Mouse (Mus musculus) forebrain, postnatal 0 days (tissue): ENCODE measurements around the gene Ahnak. TPM values are rescaled to one million over a fixed set of nuclear protein-coding genes. Genes with fewer than 3 reads are reported as not detected.

Source experiments
- ATAC-seq: fragments of 200-750 bp; cut with Nextera tagmentation; 2 replicates; pipeline ENCODE4 v1.8.0; 2017; ENCODE audit warnings: mild to moderate bottlenecking, moderate library complexity
- DNase-seq: peaks from one replicate; pipeline ENCODE4 v3.0.0-alpha.2; 2015
- H3K27ac ChIP-seq: fragments of 300-500 bp; sonication (generic); 2 replicates; pipeline ENCODE4 v1.5.1; 2014; ENCODE audit warnings: low read depth, mild to moderate bottlenecking, antibody characterized with exemption, low read length, moderate library complexity, mixed read lengths
- H3K27me3 ChIP-seq: fragments of 300-500 bp; sonication (generic); 2 replicates; pipeline ENCODE4 v1.6.1; 2014; ENCODE audit warnings: mild to moderate bottlenecking, low read length, mixed read lengths; ENCODE audit not compliant: insufficient read depth
- H3K36me3 ChIP-seq: fragments of 300-500 bp; sonication (generic); 2 replicates; pipeline ENCODE4 v1.6.1; 2014; ENCODE audit warnings: mild to moderate bottlenecking, moderate library complexity; ENCODE audit not compliant: insufficient read depth
- H3K4me1 ChIP-seq: fragments of 300-500 bp; sonication (generic); 2 replicates; pipeline ENCODE4 v1.6.1; 2014; ENCODE audit warnings: antibody characterized with exemption; ENCODE audit not compliant: insufficient read depth
- H3K4me2 ChIP-seq: fragments of 300-500 bp; sonication (generic); 2 replicates; pipeline ENCODE4 v1.6.1; 2014; ENCODE audit warnings: low read depth, mild to moderate bottlenecking, moderate library complexity
- H3K4me3 ChIP-seq: fragments of 300-500 bp; sonication (generic); 2 replicates; pipeline ENCODE4 v1.5.1; 2014; ENCODE audit warnings: low read depth, low read length, mixed read lengths
- H3K9ac ChIP-seq: fragments of 300-500 bp; sonication (generic); 2 replicates; pipeline ENCODE4 v1.6.1; 2014; ENCODE audit warnings: mild to moderate bottlenecking
- H3K9me3 ChIP-seq: fragments of 300-500 bp; sonication (generic); 2 replicates; pipeline ENCODE4 v1.6.1; 2016; ENCODE audit warnings: low read length
- CTCF ChIP-seq: sonication (generic); IDR thresholded peaks from 2 replicates; pipeline ENCODE4 v1.5.1; 2016; ENCODE audit warnings: antibody characterized with exemption, control low read depth, low read depth
- WGBS: fragments of 180-500 bp; shearing (Covaris S2); extraction: QIAGEN DNeasy Blood & Tissue Kit; methylation state at CpG from one replicate; pipeline ENCODE4 v1.1.7; 2014; 5-methylcytosine and 5-hydroxymethylcytosine counted together
- polyA plus RNA-seq: library from polyadenylated mRNA; unstranded; fragments of >200 nt; fragmentation: Nextera tagmentation; extraction: Ambion mirVana; gene quantifications from 2 replicates; pipeline ENCODE4 v1.2.1, GENCODE M21; 2015
- total RNA-seq: library from RNA; depleted of rRNA; stranded (reverse); fragments of >200 nt; gene quantifications from 2 replicates; pipeline ENCODE4 v1.2.3, GENCODE M21; 2014; rRNA removed

The Ahnak gene
- total RNA-seq (11.4 and 17.9 TPM in 2 replicates), polyA plus RNA-seq (3.2 and 3.9 TPM in 2 replicates)

DNA sequence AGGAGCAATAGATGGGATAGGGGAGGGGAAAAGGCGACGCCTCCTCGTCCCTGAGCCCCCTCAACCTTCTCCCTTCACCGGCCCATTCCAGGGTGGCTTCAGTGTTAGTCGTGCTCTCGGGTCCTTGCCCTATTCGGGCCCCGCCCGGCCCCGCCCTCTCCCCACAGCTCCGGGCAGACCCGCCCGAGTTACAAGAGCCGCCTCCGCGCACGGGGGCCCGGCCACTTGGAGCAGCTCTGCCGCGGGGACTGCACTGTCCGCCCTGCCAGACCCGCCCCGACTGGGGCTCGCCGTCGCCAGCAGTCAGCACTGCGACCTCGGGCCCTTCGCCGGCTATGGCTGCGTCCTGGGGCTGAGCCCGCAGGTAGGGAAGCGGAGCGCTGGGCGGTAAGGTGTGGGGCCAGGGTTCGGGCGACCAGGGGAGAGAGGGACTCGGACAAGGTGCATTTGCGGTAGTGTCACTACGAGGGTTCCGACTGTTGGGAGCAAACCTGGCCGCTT lies at the start of gene Ahnak:
Gene Ahnak (plus strand): TSS at position 219 of the 501 bp plus-strand sequence.
- Histone ChIP-seq H3K4me1 (peaks cover 20% of the 10 kb centered on the region), H3K27me3 (peaks cover 15% of the 10 kb centered on the region), H3K9me3 (no peaks in the 10 kb centered on the region), H3K4me3 (peak within 1 kb of the TSS; percentile 41), H3K4me2 (peak within 1 kb of the TSS; percentile 69), H3K36me3 (no peaks in the 10 kb centered on the region), H3K9ac (peak within 1 kb of the TSS; percentile 35; the same call in 1 of the 2 replicates), H3K27ac (no peak within 1 kb of the TSS; the same call in 1 of the 2 replicates)
- DNase-seq (no peak), ATAC-seq (peak; percentile 19; the same call in 1 of the 2 replicates)
- TF ChIP-seq CTCF = no peak
- WGBS = 1% methylated on average over 42 of the region's 42 CpGs

DNA sequence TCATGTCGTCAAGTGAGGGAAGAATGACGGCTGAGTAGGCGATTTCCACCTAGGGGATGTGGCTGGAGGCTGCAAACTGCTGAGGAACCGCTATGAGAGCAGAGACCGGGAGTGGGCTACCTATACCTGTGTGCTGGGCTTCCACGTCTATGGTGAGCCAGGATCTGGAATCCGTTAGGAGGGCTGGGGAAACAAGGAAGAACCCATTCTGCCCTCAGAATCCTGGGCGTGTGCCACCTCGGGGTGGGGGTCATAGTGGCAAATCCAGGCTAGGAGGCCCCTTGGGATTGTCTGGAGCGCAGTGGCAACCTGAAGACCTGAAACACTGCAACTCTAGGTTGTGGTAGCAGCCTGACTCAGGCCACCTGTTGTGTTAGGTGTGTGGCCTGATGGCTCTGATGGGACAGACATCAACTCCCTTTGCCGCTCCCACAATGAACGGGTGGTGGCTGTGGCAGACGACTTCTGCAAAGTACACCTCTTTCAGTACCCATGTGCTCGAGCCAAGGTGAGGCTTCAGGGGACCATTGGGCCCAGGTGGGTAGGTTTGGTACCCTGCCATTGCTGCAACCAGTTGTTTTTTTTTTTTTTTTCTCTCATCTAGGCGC lies 48.5 kb upstream of the Ahnak start:
- Histone ChIP-seq H3K9me3 (no peaks in the 10 kb centered on the region), H3K27ac (no peak overlapping the region), H3K9ac (peak overlapping the region; percentile 99; the same call in 1 of the 2 replicates), H3K36me3 (peaks cover 18% of the 10 kb centered on the region), H3K4me3 (peak overlapping the region; percentile 92; the same call in 1 of the 2 replicates), H3K27me3 (no peaks in the 10 kb centered on the region), H3K4me2 (peak overlapping the region; percentile 71; the same call in 1 of the 2 replicates), H3K4me1 (peaks cover 9% of the 10 kb centered on the region; the same call in 1 of the 2 replicates)
- no peak for ATAC-seq
- TF ChIP-seq CTCF = no peak
- DNase-seq = no peak
- WGBS = 82% methylated on average over 15 of the region's 15 CpGs

DNA sequence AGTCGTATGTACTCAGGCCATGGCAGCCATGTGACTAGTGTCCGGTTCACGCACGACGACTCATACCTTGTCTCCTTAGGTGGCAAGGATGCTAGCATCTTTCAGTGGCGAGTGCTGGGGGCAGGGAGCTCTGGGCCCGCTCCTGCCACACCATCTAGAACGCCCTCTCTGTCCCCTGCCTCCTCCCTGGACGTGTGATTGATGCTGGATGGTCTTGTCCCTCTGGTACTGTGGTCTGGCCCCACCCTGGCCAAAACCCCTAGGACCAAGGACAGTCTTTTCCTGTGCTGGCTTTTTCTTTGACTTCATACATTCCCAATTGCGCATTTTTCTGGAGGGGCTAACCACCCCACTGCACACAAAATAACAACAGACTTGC lies 48.0 kb upstream of the Ahnak start:
- peak overlapping the region; percentile 71 for H3K4me2 ChIP-seq
- 27% methylated on average over 10 of the region's 10 CpGs for WGBS
- peak overlapping the region; percentile 57 for H3K27ac ChIP-seq
- H3K9me3 ChIP-seq = no peaks in the 10 kb centered on the region
- DNase-seq (no peak), ATAC-seq (no peak)
- H3K9ac ChIP-seq = peak overlapping the region; percentile 99
- H3K4me3 ChIP-seq = peak overlapping the region; percentile 92
- no peaks in the 10 kb centered on the region for H3K27me3 ChIP-seq
- H3K36me3 ChIP-seq = peaks cover 23% of the 10 kb centered on the region
- H3K4me1 ChIP-seq = peaks cover 9% of the 10 kb centered on the region; the same call in 1 of the 2 replicates
- TF ChIP-seq CTCF = no peak

DNA sequence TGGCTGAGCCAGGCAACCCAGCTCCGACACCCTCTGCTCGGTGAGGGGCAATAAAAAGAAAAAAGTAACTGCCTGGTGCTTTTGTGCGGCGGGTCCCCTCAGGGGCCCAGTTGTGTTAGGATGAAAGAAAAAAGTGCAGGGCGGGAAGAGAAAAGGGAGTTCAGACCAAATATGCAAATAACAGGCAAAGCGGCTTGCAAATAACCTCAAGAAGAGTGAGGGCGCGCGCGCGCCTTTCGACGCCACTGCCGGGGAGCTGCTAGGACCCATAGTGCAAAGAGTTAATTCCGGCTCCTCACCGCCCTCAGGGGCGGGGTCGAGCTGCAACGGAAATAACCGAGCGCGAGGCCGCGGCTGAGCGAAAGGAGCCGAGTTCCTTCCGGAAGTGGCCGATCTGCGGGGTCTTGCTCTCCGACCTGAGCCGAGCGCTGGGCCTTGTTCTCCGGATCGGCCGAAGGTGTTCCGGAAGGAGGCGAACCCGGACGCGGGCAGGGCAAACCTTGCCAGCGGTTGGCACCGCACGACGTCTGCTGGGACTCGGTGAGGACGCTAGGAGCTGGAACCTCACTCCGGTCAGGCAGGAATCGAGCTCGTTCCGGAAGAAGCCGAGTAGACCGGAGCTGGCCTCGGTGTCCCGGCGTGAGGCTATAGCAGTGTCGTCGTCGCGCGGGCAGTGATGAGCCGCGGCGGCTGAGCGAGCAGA lies 47.4 kb upstream of the Ahnak start, which contains the start of gene Mta2:
Gene Mta2 (plus strand): TSS at position 361 of the 703 bp plus-strand sequence.
- peak within 1 kb of the TSS; percentile 92 for H3K4me3 ChIP-seq
- peaks cover 28% of the 10 kb centered on the region for H3K36me3 ChIP-seq
- H3K4me1 ChIP-seq = peaks cover 9% of the 10 kb centered on the region; the same call in 1 of the 2 replicates
- WGBS = under 1% methylated on average over 64 of the region's 64 CpGs
- no peaks in the 10 kb centered on the region for H3K27me3 ChIP-seq
- H3K9me3 ChIP-seq = no peaks in the 10 kb centered on the region
- H3K9ac ChIP-seq = peak within 1 kb of the TSS; percentile 99
- ATAC-seq (peak; percentile 97), DNase-seq (peak; percentile 98)
- H3K4me2 ChIP-seq = peak within 1 kb of the TSS; percentile 71
- TF ChIP-seq CTCF = peak; percentile 29; the same call in 1 of the 2 replicates
- peak within 1 kb of the TSS; percentile 93 for H3K27ac ChIP-seq

DNA sequence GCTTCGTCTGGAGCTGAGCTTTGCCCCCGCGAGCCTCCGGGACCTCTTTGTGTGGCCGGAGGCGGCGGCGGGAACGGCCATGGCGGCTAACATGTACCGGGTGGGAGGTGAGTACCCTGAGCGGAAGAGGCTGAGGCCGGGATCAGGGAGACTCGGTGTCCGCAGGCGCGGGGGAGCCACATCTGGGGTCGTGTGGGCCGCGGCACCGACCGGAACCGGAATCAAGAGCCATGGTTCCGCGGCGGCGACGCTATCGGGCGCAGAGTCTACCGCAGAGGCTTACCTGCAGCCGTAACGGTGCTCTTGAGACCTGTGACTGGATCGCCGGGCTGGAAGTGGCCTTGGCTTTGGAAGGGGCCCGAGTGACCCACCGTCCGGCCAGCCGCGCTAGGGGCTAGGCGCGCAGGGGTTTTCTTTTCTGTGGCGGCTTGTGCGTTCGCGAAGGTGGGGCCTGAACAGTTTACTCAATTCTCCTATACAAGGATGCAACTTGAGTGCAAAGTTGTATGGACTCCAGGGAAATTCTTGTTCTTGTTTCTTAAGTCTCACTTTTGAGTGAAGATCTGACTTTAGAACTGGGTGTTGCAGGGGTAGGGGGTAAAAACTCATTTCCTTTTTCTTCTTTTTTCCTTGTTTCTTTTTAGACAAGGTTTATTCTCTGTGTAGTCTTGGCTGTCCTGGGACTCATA lies 46.7 kb upstream of the Ahnak start:
- Histone ChIP-seq H3K9me3 (no peaks in the 10 kb centered on the region), H3K4me1 (peaks cover 9% of the 10 kb centered on the region; the same call in 1 of the 2 replicates), H3K4me3 (peak overlapping the region; percentile 92), H3K9ac (peak overlapping the region; percentile 99), H3K27ac (peak overlapping the region; percentile 93), H3K36me3 (peaks cover 29% of the 10 kb centered on the region), H3K4me2 (peak overlapping the region; percentile 71), H3K27me3 (no peaks in the 10 kb centered on the region)
- WGBS = 3% methylated on average over 42 of the region's 46 CpGs
- DNase-seq (peak; percentile 19), ATAC-seq (peak; percentile 49)
- TF ChIP-seq CTCF = no peak

DNA sequence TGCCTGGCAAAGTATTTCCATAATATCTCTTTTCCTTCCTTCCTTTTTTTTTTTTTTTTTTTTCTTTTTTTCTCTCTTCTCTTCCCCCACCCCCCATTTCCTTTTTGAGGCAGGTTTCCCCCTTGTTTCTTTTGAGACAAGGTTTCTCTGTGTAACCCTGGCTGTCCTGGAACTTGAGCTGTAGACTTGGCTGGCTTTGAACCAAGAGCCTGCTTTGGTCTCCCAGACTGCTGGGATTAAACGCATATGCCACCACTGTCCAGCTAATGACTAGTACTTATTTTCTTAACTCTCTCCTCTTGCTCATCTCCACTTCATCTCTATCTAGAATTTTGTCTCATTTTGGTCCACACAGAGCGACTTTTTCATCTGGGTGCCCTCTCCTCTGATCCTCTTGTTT lies 46.0 kb upstream of the Ahnak start:
- WGBS = 71% methylated on average over 2 of the region's 2 CpGs
- Histone ChIP-seq H3K27me3 (no peaks in the 10 kb centered on the region), H3K4me1 (peaks cover 9% of the 10 kb centered on the region; the same call in 1 of the 2 replicates), H3K27ac (no peak overlapping the region), H3K36me3 (peaks cover 32% of the 10 kb centered on the region), H3K4me3 (peak overlapping the region; percentile 92), H3K4me2 (peak overlapping the region; percentile 71), H3K9ac (peak overlapping the region; percentile 99; the same call in 1 of the 2 replicates), H3K9me3 (no peaks in the 10 kb centered on the region)
- no peak for DNase-seq
- no peak for ATAC-seq
- no peak for TF ChIP-seq CTCF
